Mouse (Mus musculus): ENCODE data around the gene Gsdma. TPM values are rescaled to one million over a fixed set of nuclear protein-coding genes. Genes with fewer than 3 reads are reported as not detected.
"Not testable (repeated sequence)": the region's sequence is repeated elsewhere in the genome, so short reads cannot be mapped to it uniquely, and the experiment has no call there.

Gene Gsdma
- under 1 TPM; 0.13 to 0.16 TPM for total RNA-seq (2021)

DNA sequence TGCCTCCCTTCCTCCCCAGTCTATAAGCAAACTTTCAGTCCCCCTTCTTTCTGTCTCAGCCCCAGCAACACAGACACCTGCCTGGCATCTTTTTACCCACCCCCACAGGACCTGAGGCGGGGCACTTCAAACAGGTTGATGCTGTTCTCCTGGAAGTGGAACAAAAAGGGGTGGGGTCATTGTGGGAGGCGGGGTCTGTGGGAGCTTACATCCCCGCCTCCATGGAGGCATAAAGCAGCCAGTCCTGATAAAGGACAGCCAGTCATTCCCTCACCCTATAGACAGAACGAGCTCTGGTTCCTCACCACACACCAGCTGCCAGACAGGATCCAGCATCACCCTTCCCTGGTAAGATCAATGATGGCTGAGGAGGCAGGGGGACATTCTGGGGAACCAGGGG, at the start of gene Gsdma:
Gene Gsdma, plus strand, starts transcription at position 261 of the 400 bp plus-strand sequence.
- intact Hi-C loops (cut with DNase I) = no loop called here
- no peak for DNase-seq (ENCODE audit: extremely low spot score in 1 of 2, low spot score in 2 of 2)

DNA sequence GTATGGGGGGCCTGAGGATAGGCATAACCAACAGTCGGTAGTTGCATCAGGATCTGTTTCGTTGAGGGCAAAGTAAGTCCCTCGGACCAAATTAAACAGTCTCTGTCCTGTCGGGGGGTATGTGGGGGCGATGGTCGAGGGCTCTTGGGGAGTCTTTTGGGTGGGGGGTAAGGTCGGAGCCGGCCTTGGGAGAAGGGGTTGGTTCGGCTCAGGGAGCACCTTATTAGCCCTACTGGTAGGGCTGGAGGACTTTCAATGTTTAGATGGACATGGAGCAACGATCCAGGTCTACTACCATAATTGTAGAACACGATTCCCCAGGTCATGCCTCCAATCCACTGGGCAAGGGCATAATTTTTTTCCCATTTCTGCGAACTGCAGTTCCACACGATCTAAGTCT, 43.4 kb upstream of the Gsdma start:
- intact Hi-C loops (cut with DNase I) = no loop called here
- DNase-seq (ENCODE audit: extremely low spot score in 1 of 2, low spot score in 2 of 2) = no peak

- intact Hi-C loops (cut with DNase I) = not testable (repeated sequence)
These were observed 40.2 kb upstream of the Gsdma start for GRCm38 (mm10) chr11:98623981-98624380.

DNA sequence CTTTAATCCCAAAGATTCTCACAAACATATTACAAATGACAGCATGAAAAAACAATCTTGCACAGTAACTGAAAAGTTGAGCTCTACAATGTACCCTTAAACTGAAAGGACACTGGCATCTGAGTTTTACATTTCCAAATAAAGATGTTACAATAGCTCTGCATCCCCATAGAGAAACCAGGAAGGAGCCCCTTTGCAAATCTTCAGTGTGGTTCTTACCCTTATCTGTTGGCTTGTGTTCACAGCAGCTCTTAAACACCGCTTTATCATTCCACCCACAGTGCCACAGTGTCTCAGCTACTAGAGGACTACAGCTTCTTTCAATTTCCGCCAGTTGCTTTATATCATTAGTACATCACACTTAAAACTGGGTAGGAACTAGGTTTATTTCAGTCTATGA, 39.8 kb upstream of the Gsdma start:
- intact Hi-C loops (cut with DNase I); DNase-seq (ENCODE audit: extremely low spot score in 1 of 2, low spot score in 2 of 2): not testable (repeated sequence)

More at GRCm38 (mm10) chr11:98623981-98624380, 40.2 kb upstream of the Gsdma start:
- DNase-seq (ENCODE audit: extremely low spot score in 1 of 2, low spot score in 2 of 2) = not testable (repeated sequence)

GRCm38 (mm10) chr11:98625611-98626410, 38.3 kb upstream of the Gsdma start, which contains the start of the genes Gm12355 and Gsdma3:
Gene Gm12355, minus strand, starts transcription at chr11:98625661.
Gene Gsdma3, plus strand, starts transcription at chr11:98626360.
- no peak for DNase-seq (ENCODE audit: extremely low spot score in 1 of 2, low spot score in 2 of 2)
- intact Hi-C loops (cut with DNase I) = no loop called here

GRCm38 (mm10) chr11:98628706-98629105, 35.4 kb upstream of the Gsdma start:
- intact Hi-C loops (cut with DNase I) = no loop called here
- DNase-seq (ENCODE audit: extremely low spot score in 1 of 2, low spot score in 2 of 2) = no peak

GRCm38 (mm10) chr11:98630646-98631045, 33.5 kb upstream of the Gsdma start:
- no peak for DNase-seq (ENCODE audit: extremely low spot score in 1 of 2, low spot score in 2 of 2)
- intact Hi-C loops (cut with DNase I) = no loop called here

DNA sequence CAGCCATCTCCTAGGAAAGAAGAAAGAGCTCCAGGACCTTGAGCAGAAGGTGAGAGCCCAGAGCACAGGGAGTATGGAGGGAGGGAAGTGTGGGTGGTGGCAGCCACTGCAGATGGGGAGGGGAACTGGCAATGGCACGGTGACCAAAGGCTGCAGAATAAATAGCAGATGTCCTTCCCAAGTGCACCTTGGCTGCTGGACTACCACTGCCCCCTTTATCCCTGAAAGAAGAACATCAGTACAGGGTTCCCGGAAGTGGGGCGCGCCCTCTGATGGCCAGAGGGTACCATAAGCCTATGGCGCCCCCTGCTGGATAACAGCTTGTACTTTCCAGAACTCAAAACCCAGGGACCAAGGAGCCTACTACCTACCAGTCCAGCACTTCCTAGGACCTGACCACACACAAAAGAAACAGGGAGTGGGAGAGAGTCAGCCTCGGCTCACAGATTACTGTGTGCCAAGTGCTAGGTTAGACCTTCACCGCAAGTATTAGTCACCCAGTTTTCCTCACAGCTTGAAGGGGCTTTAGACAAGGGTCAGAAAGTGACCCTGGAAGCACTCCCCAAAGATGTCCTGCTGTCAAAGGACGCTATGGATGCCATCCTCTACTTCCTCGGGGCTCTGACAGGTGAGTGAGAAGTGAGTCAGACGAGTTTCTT, 28.7 kb upstream of the Gsdma start:
- intact Hi-C loops (cut with DNase I) = not testable (repeated sequence)
- DNase-seq (ENCODE audit: extremely low spot score in 1 of 2, low spot score in 2 of 2) = peak in 1 of 2 experiments; percentile 31

- intact Hi-C loops (cut with DNase I) = no loop called here
- no peak for DNase-seq (ENCODE audit: extremely low spot score in 1 of 2, low spot score in 2 of 2)
These were observed 26.6 kb upstream of the Gsdma start for GRCm38 (mm10) chr11:98637501-98637900.

- intact Hi-C loops (cut with DNase I) = no loop called here
- DNase-seq (ENCODE audit: extremely low spot score in 1 of 2, low spot score in 2 of 2) = no peak
These were observed 24.1 kb upstream of the Gsdma start for GRCm38 (mm10) chr11:98640091-98640490.

DNA sequence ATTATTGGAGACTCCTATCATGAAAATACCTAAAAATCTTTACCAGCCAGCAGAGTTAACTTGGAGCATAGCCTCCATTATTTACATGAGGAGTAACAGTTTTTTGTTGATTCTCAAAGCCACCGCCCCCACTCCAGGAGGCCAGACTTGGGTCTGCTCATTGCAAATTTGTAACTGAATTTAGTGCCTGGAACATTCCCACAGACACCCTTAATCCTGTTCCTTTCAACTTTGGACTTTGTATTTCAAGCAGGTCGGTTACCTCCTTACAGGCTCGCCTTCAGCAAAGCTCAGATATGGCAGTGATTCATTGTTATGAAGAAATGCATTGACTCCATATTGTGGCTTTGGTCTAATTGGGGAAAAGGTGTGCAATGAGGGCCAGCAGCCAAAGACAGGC, 19.4 kb upstream of the Gsdma start:
- intact Hi-C loops (cut with DNase I) = no loop called here
- no peak for DNase-seq (ENCODE audit: extremely low spot score in 1 of 2, low spot score in 2 of 2)

DNA sequence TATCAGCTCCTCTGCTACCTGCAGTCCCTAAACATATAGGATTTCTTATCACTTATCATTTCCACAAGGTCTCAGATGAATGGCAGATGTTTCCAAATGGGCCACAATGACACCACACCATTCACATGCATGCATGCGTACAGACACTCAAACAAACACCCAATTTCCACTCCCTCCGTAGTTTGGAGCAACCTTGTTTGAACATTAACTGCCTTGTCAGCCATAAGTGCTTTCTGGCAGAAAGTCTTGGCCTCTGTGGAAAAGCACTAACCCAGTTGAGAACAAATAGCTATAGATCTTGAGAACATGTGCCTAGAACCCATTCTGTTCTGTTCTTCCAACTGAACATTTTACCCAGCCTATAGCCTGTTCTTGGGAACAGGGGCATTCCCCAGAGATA, 18.2 kb upstream of the Gsdma start:
- intact Hi-C loops (cut with DNase I) = no loop called here
- DNase-seq (ENCODE audit: extremely low spot score in 1 of 2, low spot score in 2 of 2) = no peak

DNA sequence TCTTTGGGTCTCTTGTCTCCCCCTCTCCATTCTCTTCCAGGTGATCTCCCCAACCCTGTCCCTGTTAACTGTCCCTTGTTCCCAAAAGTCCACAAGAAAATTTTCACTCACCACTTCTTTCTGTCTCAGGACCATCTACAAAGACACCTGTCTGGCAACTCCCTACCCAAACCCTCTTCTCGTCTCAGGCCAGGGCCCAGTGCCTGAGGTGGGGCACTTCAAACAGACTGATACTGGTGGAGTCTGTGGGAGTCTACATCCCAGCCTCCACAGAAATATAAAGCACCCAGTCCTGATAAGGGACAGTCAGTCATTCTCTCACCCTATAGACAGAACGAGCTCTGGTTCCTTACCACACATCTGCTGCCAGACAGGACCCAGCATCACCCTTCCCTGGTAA, 17.7 kb upstream of the Gsdma start, which contains the start of gene Gsdma2:
Gene Gsdma2, plus strand, starts transcription at position 301 of the 400 bp plus-strand sequence.
- intact Hi-C loops (cut with DNase I) = no loop called here

GRCm38 (mm10) chr11:98655076-98655475, 9.1 kb upstream of the Gsdma start:
- intact Hi-C loops (cut with DNase I) = loop anchor here (5.0 kb wide), 1 partner anchor 48 kb away; no protein-coding TSS in a partner anchor
- DNase-seq (ENCODE audit: extremely low spot score in 1 of 2, low spot score in 2 of 2) = peak in 1 of 2 experiments; percentile 37

More for the DNA sequence above, 17.7 kb upstream of the Gsdma start, which contains the start of gene Gsdma2:
- no peak for DNase-seq (ENCODE audit: extremely low spot score in 1 of 2, low spot score in 2 of 2)

DNA sequence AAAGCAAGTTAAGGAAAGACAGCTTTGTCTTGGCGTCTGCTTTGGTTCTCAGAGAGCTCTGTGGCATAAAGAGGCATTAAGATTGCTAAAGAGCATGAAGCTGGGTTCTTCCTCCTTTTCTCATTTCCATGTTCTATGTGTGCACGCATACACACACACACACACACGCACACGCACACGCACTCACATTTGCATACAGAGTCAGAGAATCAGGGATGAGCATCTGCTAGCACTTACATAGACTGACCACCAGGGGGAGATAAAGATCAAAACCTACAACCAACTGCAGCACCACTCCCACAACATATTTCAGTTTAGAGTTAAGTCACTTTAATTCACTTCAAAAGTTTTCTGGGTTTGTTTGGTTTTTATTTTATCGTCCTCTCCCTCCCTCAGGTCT, 3.6 kb upstream of the Gsdma start:
- DNase-seq (ENCODE audit: extremely low spot score in 1 of 2, low spot score in 2 of 2) = peak; percentile 47 to 61
- intact Hi-C loops (cut with DNase I) = no loop called here

- intact Hi-C loops (cut with DNase I) = no loop called here
- DNase-seq (ENCODE audit: extremely low spot score in 1 of 2, low spot score in 2 of 2) = no peak
These were observed 4.8 kb downstream of the Gsdma start for GRCm38 (mm10) chr11:98668984-98669383.

DNA sequence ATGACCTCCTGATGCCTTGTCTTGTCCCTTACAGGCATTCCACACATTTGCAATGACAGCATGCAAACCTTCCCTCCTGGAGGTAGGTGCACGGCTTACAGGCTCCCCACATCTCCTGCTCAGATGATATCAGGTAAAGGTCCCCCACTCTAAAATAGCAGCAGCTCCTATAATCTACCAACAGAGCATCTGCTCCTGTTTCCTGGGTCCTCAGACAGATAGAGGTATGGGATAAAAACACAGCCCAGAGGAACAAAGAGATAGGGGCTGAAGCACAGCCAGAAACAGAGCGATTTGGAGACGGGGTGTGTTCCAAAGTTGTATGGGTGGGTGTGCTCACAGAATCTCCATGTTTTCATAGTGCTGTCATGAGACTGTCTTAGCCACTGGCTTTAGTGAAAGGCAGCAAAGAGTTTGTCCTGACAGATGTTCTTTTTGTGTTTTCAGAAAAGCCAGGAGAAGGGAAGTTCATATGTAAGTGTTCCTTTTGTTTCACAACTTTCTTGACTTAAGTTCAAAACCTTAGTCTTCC, 7.2 kb downstream of the Gsdma start:
- no peak for DNase-seq (ENCODE audit: extremely low spot score in 1 of 2, low spot score in 2 of 2)
- intact Hi-C loops (cut with DNase I) = no loop called here

GRCm38 (mm10) chr11:98671857-98672256, 7.7 kb downstream of the Gsdma start:
- no peak for DNase-seq (ENCODE audit: extremely low spot score in 1 of 2, low spot score in 2 of 2)
- intact Hi-C loops (cut with DNase I) = no loop called here

DNA sequence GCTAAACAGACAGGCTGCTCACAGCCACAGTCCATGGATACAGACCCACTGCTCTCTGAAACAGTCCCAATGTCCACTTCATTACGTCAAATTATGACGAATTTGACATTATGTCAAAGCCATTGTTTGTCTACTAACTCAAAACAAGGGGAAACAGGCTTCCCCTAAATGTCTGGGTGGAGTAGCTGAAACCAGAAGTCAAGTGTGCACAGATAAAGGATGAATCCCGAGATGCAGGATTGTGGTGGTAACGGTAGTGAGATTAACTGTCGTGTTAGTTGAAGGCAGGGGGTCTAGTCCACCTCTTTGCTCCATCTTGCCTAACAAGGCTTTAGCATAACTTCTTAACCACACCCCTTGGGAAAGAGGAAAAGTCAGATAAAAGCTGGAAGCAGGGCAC, 8.3 kb downstream of the Gsdma start:
- intact Hi-C loops (cut with DNase I) = no loop called here
- DNase-seq (ENCODE audit: extremely low spot score in 1 of 2, low spot score in 2 of 2) = no peak

DNA sequence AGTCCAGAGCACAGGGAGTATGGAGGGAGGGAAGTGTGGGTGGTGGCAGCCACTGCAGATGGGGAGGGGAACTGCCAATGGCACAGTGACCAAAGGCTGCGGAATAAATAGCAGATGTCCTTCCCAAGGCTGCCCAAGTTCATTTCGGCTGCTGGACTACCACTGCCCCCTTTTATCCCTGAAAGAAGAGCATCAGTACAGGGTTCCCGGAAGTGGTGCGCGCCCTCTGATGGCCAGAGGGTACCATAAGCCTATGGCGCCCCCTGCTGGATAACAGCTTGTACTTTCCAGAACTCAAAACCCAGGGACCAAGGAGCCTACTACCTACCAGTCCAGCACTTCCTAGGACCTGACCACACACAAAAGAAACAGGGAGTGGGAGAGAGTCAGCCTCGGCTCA, 9.0 kb downstream of the Gsdma start:
- intact Hi-C loops (cut with DNase I) = not testable (repeated sequence)
- DNase-seq (ENCODE audit: extremely low spot score in 1 of 2, low spot score in 2 of 2) = peak in 1 of 2 experiments; percentile 63

Data from left cerebral cortex, postnatal 10 days (tissue).